Mouse (Mus musculus): ENCODE measurements around the gene Acyp2. TPM values are rescaled to one million over a fixed set of nuclear protein-coding genes. Genes with fewer than 3 reads are reported as not detected.

Acyp2 gene
- total and polyA plus RNA-seq, 3 experiments: 7.9 to 29.0 TPM; not detected in 1

DNA sequence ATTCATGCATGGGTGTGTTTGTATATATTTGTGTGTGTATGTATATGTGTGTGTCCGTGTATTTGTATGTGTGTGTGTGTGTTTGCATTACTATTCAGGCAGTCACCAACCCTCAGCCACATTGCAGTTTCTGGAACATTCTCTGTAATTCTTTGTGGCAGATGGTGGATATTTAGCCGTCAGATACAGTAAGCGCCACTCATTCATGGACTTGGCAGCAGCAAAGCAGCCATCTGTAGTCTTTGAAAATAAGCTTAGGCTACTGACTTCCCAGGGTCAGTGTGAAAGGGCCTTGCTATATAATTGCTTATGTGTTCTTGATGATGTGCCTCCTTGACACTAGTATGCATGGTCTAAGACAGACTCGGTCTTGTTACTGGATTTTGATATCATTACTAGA, 141.2 kb downstream of the Acyp2 start:
- no peak for TF ChIP-seq ZNF384 (IDR thresholded peaks at IDR 0.05; ENCODE audit: low read depth, low read length)
- TF ChIP-seq MAX (IDR thresholded peaks at IDR 0.05; ENCODE audit: low read length): no peak
- TF ChIP-seq MAFK (IDR thresholded peaks at IDR 0.05; ENCODE audit: borderline replicate concordance, low read depth, low read length): no peak
- TF ChIP-seq SIN3A (IDR thresholded peaks at IDR 0.05; ENCODE audit: low read length): no peak
- Histone ChIP-seq H3K27me3 (ENCODE audit: control insufficient read depth in 1 of 2, insufficient read depth in 2 of 2, low read length in 2 of 2) (no peaks in the 10 kb centered on the region), H3K79me2 (ENCODE audit: control insufficient read depth, insufficient read depth, low read length, poor library complexity) (no peaks in the 10 kb centered on the region), H3K9me3 (replicated peaks; ENCODE audit: insufficient read depth, low read length) (no peaks in the 10 kb centered on the region), H3K4me1 (ENCODE audit: control insufficient read depth in 1 of 2, insufficient read depth in 2 of 2, low read length in 2 of 2) (no peaks in the 10 kb centered on the region), H3K36me3 (ENCODE audit: control insufficient read depth in 1 of 2, insufficient read depth in 2 of 2, low read length in 2 of 2) (no peaks in the 10 kb centered on the region), H3K27ac (ENCODE audit: control insufficient read depth, low read depth, low read length) (no peak overlapping the region), H3K4me3 (ENCODE audit: control insufficient read depth in 1 of 2, insufficient read depth in 1 of 2, low read depth in 2 of 2, low read length in 2 of 2) (no peak overlapping the region), H3K9ac (ENCODE audit: control insufficient read depth, low read depth, low read length, poor library complexity, severe bottlenecking) (no peak overlapping the region)
- no peak for DNase-seq (ENCODE audit: low read depth, low spot score)

DNA sequence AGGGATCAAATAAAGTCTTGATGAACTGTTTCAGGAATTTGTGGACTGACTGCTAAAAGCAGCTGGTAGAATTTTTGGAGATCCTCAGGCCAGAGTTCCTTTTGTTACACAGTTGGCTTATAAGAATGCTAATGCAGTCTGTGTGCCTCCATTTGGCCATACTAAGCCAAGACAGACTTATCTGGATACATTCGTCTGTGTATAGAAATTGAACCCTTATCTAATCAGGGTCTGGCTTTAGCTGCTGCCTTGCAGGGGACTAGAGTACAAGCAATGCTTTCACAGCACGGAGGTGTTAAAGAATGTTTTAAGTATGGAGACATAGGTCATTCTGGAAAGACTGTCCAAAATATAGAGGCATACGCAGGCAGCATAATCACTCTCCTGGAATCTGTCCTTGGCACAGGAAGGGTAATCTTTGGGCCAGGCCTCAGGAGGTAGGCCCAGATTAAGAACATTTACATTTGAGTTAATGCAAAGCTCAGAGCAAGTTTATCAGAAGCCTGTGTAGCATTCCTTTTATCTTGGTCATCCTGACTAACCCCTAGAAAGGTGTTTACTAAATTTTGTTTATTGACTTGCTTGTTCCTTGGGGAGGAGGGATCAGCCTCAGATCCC, 150.5 kb downstream of the Acyp2 start:
- Histone ChIP-seq H3K27me3 (ENCODE audit: control insufficient read depth in 1 of 2, insufficient read depth in 2 of 2, low read length in 2 of 2) (no peaks in the 10 kb centered on the region), H3K4me1 (ENCODE audit: control insufficient read depth in 1 of 2, insufficient read depth in 2 of 2, low read length in 2 of 2) (peaks cover 0 to 2% of the 10 kb centered on the region in 2 experiments; a peak in 1 of 4 replicates), H3K36me3 (ENCODE audit: control insufficient read depth in 1 of 2, insufficient read depth in 2 of 2, low read length in 2 of 2) (peaks cover 0 to 4% of the 10 kb centered on the region in 2 experiments; a peak in 2 of 4 replicates), H3K9ac (ENCODE audit: control insufficient read depth, low read depth, low read length, poor library complexity, severe bottlenecking) (no peak overlapping the region), H3K27ac (ENCODE audit: control insufficient read depth, low read depth, low read length) (no peak overlapping the region), H3K79me2 (ENCODE audit: control insufficient read depth, insufficient read depth, low read length, poor library complexity) (no peaks in the 10 kb centered on the region), H3K9me3 (replicated peaks; ENCODE audit: insufficient read depth, low read length) (no peaks in the 10 kb centered on the region), H3K4me3 (ENCODE audit: control insufficient read depth in 1 of 2, insufficient read depth in 1 of 2, low read depth in 2 of 2, low read length in 2 of 2) (no peak overlapping the region)
- TF ChIP-seq USF2 (IDR thresholded peaks at IDR 0.05; ENCODE audit: borderline replicate concordance in 1 of 2, insufficient read depth in 1 of 2, low read depth in 1 of 2, low read length in 2 of 2) (no peak), UBTF (IDR thresholded peaks at IDR 0.05; ENCODE audit: borderline replicate concordance, insufficient read depth, low read depth, low read length) (no peak), GATA1 (IDR thresholded peaks at IDR 0.05; ENCODE audit: low read depth, low read length) (peak; percentile 72), POLR2AphosphoS2 (IDR thresholded peaks at IDR 0.05; ENCODE audit: low read length) (no peak), EP300 (IDR thresholded peaks at IDR 0.05; ENCODE audit: low read depth in 1 of 2, low read length in 2 of 2) (peak in 1 of 2 experiments; percentile 31; a peak in 1 of 4 replicates), TCF12 (IDR thresholded peaks at IDR 0.05; ENCODE audit: low read depth, low read length) (0 out of 2 replicates have a peak, but pooled peaks have one; percentile 5), CTCF (IDR thresholded peaks at IDR 0.05 in 2 of 3, conservative IDR thresholded peaks at IDR 0.05 in 1 of 3; ENCODE audit: control insufficient read depth in 1 of 3, insufficient read depth in 1 of 3, low read depth in 2 of 3, low read length in 3 of 3, poor library complexity in 1 of 3, severe bottlenecking in 1 of 3) (peak in 1 of 3 experiments; percentile 14; a peak in 1 of 6 replicates)
- DNase-seq (ENCODE audit: low read depth, low spot score): peak; percentile 57

DNA sequence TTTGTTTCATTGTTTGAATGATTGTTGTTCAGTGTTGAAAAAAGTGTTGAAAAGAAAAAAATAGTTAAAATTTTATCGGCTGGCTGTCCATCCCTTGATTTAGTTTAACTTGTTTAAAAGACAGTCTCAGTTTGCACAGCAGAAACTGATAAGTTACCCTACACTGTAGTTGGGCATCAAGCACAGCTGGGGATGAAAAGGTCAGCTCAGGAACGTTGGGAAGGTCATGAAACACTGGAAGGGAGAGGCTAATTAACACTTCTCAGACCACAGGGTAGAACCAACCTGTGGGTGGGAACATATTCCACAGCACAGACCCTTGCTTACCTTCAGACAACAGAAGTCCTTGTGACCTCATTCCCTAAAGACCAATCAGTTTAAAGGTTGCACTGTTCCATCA, 152.2 kb downstream of the Acyp2 start:
- Histone ChIP-seq H3K36me3 (ENCODE audit: control insufficient read depth in 1 of 2, insufficient read depth in 2 of 2, low read length in 2 of 2) (peaks cover 0 to 4% of the 10 kb centered on the region in 2 experiments; a peak in 2 of 4 replicates), H3K27ac (ENCODE audit: control insufficient read depth, low read depth, low read length) (no peak overlapping the region), H3K79me2 (ENCODE audit: control insufficient read depth, insufficient read depth, low read length, poor library complexity) (no peaks in the 10 kb centered on the region)
- no peak for TF ChIP-seq CHD2 (IDR thresholded peaks at IDR 0.05; ENCODE audit: low read length)
- TF ChIP-seq POLR2AphosphoS5 (IDR thresholded peaks at IDR 0.05; ENCODE audit: borderline replicate concordance, low read depth, low read length): no peak
- TF ChIP-seq RCOR1 (IDR thresholded peaks at IDR 0.05; ENCODE audit: low read depth, low read length): no peak
- no peak for TF ChIP-seq MYB (IDR thresholded peaks at IDR 0.05; ENCODE audit: low read depth, low read length)
- TF ChIP-seq HCFC1 (IDR thresholded peaks at IDR 0.05; ENCODE audit: low read depth, low read length): no peak
- TF ChIP-seq POLR2A (IDR thresholded peaks at IDR 0.05; ENCODE audit: control insufficient read depth in 1 of 2, insufficient read depth in 1 of 2, low read depth in 1 of 2, low read length in 2 of 2, poor library complexity in 1 of 2): no peak
- TF ChIP-seq EP300 (IDR thresholded peaks at IDR 0.05; ENCODE audit: low read depth in 1 of 2, low read length in 2 of 2): no peak
- no peak for TF ChIP-seq TAL1 (IDR thresholded peaks at IDR 0.05; ENCODE audit: low read length)
- no peak for TF ChIP-seq RAD21 (IDR thresholded peaks at IDR 0.05; ENCODE audit: low read depth, low read length)
- TF ChIP-seq USF2 (IDR thresholded peaks at IDR 0.05; ENCODE audit: borderline replicate concordance in 1 of 2, insufficient read depth in 1 of 2, low read depth in 1 of 2, low read length in 2 of 2): no peak
- TF ChIP-seq POLR2AphosphoS2 (IDR thresholded peaks at IDR 0.05; ENCODE audit: low read length): no peak
- TF ChIP-seq JUND (IDR thresholded peaks at IDR 0.05; ENCODE audit: low read depth, low read length): no peak
- TF ChIP-seq ZC3H11A (IDR thresholded peaks at IDR 0.05; ENCODE audit: low read depth, low read length): no peak
- TF ChIP-seq ZKSCAN1 (IDR thresholded peaks at IDR 0.05; ENCODE audit: low read depth, low read length): no peak
- no peak for TF ChIP-seq TBP (IDR thresholded peaks at IDR 0.05; ENCODE audit: low read depth, low read length)
- no peak for TF ChIP-seq E2F4 (IDR thresholded peaks at IDR 0.05; ENCODE audit: borderline replicate concordance, low read depth, low read length)
- TF ChIP-seq SIN3A (IDR thresholded peaks at IDR 0.05; ENCODE audit: low read length): no peak
- no peak for TF ChIP-seq MAZ (IDR thresholded peaks at IDR 0.05; ENCODE audit: low read depth, low read length)

More for the DNA sequence above, 152.2 kb downstream of the Acyp2 start:
- H3K4me3 ChIP-seq (ENCODE audit: control insufficient read depth in 1 of 2, insufficient read depth in 1 of 2, low read depth in 2 of 2, low read length in 2 of 2): no peak overlapping the region
- peaks cover 0 to 2% of the 10 kb centered on the region in 2 experiments; a peak in 1 of 4 replicates for H3K4me1 ChIP-seq (ENCODE audit: control insufficient read depth in 1 of 2, insufficient read depth in 2 of 2, low read length in 2 of 2)
- H3K9me3 ChIP-seq (replicated peaks; ENCODE audit: insufficient read depth, low read length): no peaks in the 10 kb centered on the region
- DNase-seq (ENCODE audit: low read depth, low spot score): no peak
- H3K9ac ChIP-seq (ENCODE audit: control insufficient read depth, low read depth, low read length, poor library complexity, severe bottlenecking): no peak overlapping the region
- no peaks in the 10 kb centered on the region for H3K27me3 ChIP-seq (ENCODE audit: control insufficient read depth in 1 of 2, insufficient read depth in 2 of 2, low read length in 2 of 2)

Measured in MEL (cell line).